Mouse (Mus musculus): ENCODE measurements at regions not wholly inside any gene's neighbourhood (a gene's known extent, or its start where the extent isn't known, plus 50 kb on each side); places are given as distances from the start of the nearest gene placed in this dataset.

DNA sequence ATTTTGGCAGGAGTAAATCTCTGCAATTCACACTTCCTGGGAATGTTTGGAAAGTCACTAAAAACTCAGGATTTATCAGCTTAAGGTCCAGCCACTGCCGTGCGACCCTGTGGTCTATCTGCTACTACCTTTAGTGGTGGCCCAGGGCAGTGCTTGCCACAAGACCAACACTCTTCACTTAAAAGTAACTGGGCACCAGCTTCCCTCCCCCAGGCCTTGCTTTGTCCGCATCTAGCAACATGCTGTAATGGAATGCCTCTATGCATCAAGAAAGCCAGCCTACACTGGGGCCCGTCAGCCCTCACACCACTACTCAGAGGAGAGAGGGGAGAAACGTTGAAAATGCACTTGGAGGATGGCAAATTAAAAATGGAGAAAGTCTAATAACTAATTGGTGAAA, 186.4 kb upstream of the Spred2 start:
- no peak for TF ChIP-seq CHD2 (IDR thresholded peaks at IDR 0.05; ENCODE audit: low read depth, low read length)
- no peak for TF ChIP-seq ZNF384 (IDR thresholded peaks at IDR 0.05; ENCODE audit: low read depth, low read length)
- TF ChIP-seq ZC3H11A (IDR thresholded peaks at IDR 0.05; ENCODE audit: borderline replicate concordance, low read depth, low read length), result no peak

Measured in ES-E14 (cell line).